In genomic region chr15:97499240-97499639, GRCm38 (mm10) we compare ENCODE assay signal across 13 mouse cellular contexts.
A peak's percentile ranks its signal among the peaks of the same experiment; 100 is the strongest.
DNase-seq lines count a peak whose midpoint lies in the region.
"Had no signal": no experiment of that assay in that cellular context is flagged by ENCODE, and none has a peak within 500 bp of the region (broad histone marks: within the 10 kb centered on the region; RNA-seq: fewer than 3 reads in every experiment).

No protein-coding gene starts in this region.

- DNase-seq in right cerebral cortex, postnatal 10 days (ENCODE audit: low spot score in 2 of 2) = peak; percentile 4 to 5
- no peak for DNase-seq in right cerebral cortex, postnatal 36 days (ENCODE audit: low spot score in 2 of 2)
- peak; percentile 19 for DNase-seq in CD4-positive, CD25-positive, alpha-beta regulatory T cell, adult 2 months (ENCODE audit: low read depth, low spot score)
- DNase-seq in adipocyte (ENCODE audit: low spot score) = peak; percentile 70
- peak; percentile 47 for DNase-seq in lung, postnatal 36 days
- no peak for DNase-seq in left cerebral cortex, adult 18-20 months (ENCODE audit: low spot score in 2 of 2)
- DNase-seq in frontal cortex, postnatal 36 days (ENCODE audit: low spot score in 2 of 2) = no peak
- DNase-seq: cerebellum, adult 9-11 months; gastrocnemius, adult 2 months; kidney, adult 2 months; kidney, postnatal 36 days; right cerebral cortex, postnatal 25 days; thymus, postnatal 4 days had no signal

Comparison
In these comparisons a context has a peak if more than half of its experiments do, and no peak if none do; other contexts are left out.
1. DNase-seq: peak in right cerebral cortex, postnatal 10 days (2 of 2), CD4-positive, CD25-positive, alpha-beta regulatory T cell, adult 2 months (single experiment), adipocyte (single experiment) and lung, postnatal 36 days (single experiment); none in right cerebral cortex, postnatal 36 days (0 of 2), left cerebral cortex, adult 18-20 months (0 of 2) and frontal cortex, postnatal 36 days (0 of 2).